Mouse (Mus musculus): Measurements from ENCODE around the gene Acsf2. TPM values are rescaled to one million over a fixed set of nuclear protein-coding genes. Genes with fewer than 3 reads are reported as not detected.

Acsf2 gene
- polyA plus RNA-seq, 1 experiment from 2014 or later, result 10.2 TPM

DNA sequence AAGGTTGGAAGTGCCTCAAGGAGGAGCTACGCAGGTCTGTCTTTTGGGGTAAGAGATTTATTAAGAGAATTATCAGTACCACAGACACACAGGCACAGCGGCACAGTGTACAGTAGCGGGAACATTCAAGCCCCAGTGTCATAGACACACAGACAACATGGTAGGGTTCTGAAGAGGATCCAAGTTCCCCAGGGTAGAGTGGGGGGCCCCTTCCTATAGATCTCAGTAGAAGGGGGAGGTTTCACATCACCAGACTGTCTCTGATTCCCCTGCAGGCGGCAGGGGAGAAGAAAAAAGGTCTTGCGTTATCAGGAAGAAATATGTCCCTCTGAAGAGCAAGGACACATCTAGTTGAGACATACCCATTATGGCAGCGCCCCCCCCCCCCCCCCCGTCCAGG lies 61.9 kb downstream of the Acsf2 start:
- no peaks in the 10 kb centered on the region for H3K27me3 ChIP-seq (ENCODE audit: insufficient read depth, low read length)
- no peak overlapping the region for H3K4me2 ChIP-seq
- no peak for TF ChIP-seq CTCF (IDR thresholded peaks at IDR 0.05; ENCODE audit: low read depth)
- H3K4me3 ChIP-seq (ENCODE audit: low read depth, low read length), result no peak overlapping the region
- no peak overlapping the region for H3K9ac ChIP-seq
- no peaks in the 10 kb centered on the region for H3K4me1 ChIP-seq (ENCODE audit: insufficient read depth)
- H3K36me3 ChIP-seq (ENCODE audit: insufficient read depth), result peaks cover 9% of the 10 kb centered on the region; the same call in 1 of the 2 replicates
- no peaks in the 10 kb centered on the region for H3K9me3 ChIP-seq (ENCODE audit: low read depth, low read length)
- no peak overlapping the region for H3K27ac ChIP-seq (ENCODE audit: low read depth)
- no peak for ATAC-seq (ENCODE audit: insufficient read depth)
- DNase-seq, result no peak
- WGBS, result 73% methylated on average over 7 of the region's 7 CpGs

DNA sequence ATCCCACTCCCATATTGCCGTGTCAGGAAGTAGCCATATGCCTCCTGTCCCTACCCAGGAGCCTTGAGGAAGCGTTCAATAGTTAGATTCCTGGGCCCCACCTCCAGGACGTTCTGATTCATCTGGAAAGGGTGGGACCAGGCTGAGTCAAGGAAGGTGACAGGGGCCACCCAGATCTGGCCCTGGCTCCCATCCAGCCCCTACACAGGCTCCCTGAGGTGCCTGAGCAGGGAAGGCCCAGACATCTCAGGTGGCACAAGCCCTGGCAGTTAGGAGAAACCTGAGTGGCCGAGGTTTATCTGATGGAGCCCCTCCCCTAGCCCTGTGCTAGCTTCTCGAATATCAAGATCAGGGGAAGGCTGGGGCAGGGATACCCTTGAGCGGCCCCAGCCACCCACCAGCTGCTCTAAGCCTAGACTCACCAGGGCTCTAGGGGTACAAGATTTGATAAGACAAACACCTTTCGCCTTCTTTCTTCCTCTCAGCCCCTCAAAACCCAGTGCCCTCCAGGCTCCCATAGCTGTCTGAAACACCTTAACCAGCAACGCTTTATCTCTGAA lies 62.9 kb downstream of the Acsf2 start:
- ATAC-seq (ENCODE audit: insufficient read depth), result no peak
- DNase-seq, result no peak
- Histone ChIP-seq H3K9ac (no peak overlapping the region), H3K4me1 (ENCODE audit: insufficient read depth) (no peaks in the 10 kb centered on the region), H3K4me2 (no peak overlapping the region), H3K36me3 (ENCODE audit: insufficient read depth) (peaks cover 9% of the 10 kb centered on the region; the same call in 1 of the 2 replicates), H3K9me3 (ENCODE audit: low read depth, low read length) (no peaks in the 10 kb centered on the region), H3K27me3 (ENCODE audit: insufficient read depth, low read length) (no peaks in the 10 kb centered on the region), H3K4me3 (ENCODE audit: low read depth, low read length) (no peak overlapping the region), H3K27ac (ENCODE audit: low read depth) (no peak overlapping the region)
- no peak for TF ChIP-seq CTCF (IDR thresholded peaks at IDR 0.05; ENCODE audit: low read depth)
- whole genome bisulfite sequencing, result 50% methylated on average over 8 of the region's 8 CpGs

DNA sequence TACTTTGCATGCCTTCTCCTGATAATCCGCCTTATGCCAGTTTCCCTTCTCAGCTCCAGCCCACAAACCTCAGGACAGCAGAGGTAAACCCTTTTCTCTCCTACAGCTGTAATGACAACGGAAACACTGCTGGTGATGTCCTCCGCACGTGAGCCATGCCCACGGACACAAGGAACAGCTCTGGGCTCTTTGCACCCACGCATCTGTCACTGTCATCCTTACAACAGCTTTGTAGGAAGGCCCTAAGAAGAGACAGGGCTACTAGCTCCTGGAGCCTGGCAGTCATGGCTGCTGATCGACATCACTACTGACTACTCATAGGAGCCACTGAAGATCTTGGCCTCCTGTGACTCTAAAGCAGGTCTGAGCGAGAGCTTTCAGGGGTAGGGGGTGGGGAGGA lies 68.5 kb downstream of the Acsf2 start:
- 64% methylated on average over 8 of the region's 8 CpGs for WGBS
- DNase-seq, result no peak
- H3K4me1 ChIP-seq (ENCODE audit: insufficient read depth), result no peaks in the 10 kb centered on the region
- no peaks in the 10 kb centered on the region for H3K9me3 ChIP-seq (ENCODE audit: low read depth, low read length)
- H3K4me2 ChIP-seq, result no peak overlapping the region
- no peak overlapping the region for H3K27ac ChIP-seq (ENCODE audit: low read depth)
- ATAC-seq (ENCODE audit: insufficient read depth), result no peak
- no peaks in the 10 kb centered on the region for H3K36me3 ChIP-seq (ENCODE audit: insufficient read depth)
- TF ChIP-seq CTCF (IDR thresholded peaks at IDR 0.05; ENCODE audit: low read depth), result no peak
- H3K27me3 ChIP-seq (ENCODE audit: insufficient read depth, low read length), result no peaks in the 10 kb centered on the region
- no peak overlapping the region for H3K4me3 ChIP-seq (ENCODE audit: low read depth, low read length)
- H3K9ac ChIP-seq, result no peak overlapping the region

DNA sequence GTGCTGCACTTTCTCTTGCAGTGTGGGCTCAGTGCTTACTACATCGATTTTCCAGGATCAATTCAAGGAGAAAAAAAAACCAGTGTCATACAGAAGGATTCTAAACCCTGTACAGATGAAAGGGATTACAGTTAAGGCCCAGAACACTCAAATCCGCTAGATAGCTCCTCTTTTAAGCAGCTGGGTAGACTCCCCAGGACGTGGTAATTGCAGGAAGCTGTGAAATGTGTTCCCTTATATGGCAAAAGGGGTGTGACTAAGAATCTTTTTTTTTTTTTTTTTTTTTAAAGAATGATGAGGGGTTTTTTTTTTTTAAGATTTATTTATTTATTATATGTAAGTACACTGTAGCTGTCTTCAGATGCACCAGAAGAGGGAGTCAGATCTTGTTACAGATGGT lies 72.8 kb downstream of the Acsf2 start:
- Histone ChIP-seq H3K36me3 (ENCODE audit: insufficient read depth) (no peaks in the 10 kb centered on the region), H3K9me3 (ENCODE audit: low read depth, low read length) (no peaks in the 10 kb centered on the region), H3K4me1 (ENCODE audit: insufficient read depth) (0 out of 2 replicates have a peak, but pooled peaks cover 4% of the 10 kb centered on the region), H3K4me3 (ENCODE audit: low read depth, low read length) (no peak overlapping the region), H3K4me2 (no peak overlapping the region), H3K27me3 (ENCODE audit: insufficient read depth, low read length) (no peaks in the 10 kb centered on the region), H3K9ac (no peak overlapping the region), H3K27ac (ENCODE audit: low read depth) (no peak overlapping the region)
- no peak for DNase-seq
- 46% methylated on average over 3 of the region's 3 CpGs for WGBS
- TF ChIP-seq CTCF (IDR thresholded peaks at IDR 0.05; ENCODE audit: low read depth), result no peak
- ATAC-seq (ENCODE audit: insufficient read depth), result no peak

DNA sequence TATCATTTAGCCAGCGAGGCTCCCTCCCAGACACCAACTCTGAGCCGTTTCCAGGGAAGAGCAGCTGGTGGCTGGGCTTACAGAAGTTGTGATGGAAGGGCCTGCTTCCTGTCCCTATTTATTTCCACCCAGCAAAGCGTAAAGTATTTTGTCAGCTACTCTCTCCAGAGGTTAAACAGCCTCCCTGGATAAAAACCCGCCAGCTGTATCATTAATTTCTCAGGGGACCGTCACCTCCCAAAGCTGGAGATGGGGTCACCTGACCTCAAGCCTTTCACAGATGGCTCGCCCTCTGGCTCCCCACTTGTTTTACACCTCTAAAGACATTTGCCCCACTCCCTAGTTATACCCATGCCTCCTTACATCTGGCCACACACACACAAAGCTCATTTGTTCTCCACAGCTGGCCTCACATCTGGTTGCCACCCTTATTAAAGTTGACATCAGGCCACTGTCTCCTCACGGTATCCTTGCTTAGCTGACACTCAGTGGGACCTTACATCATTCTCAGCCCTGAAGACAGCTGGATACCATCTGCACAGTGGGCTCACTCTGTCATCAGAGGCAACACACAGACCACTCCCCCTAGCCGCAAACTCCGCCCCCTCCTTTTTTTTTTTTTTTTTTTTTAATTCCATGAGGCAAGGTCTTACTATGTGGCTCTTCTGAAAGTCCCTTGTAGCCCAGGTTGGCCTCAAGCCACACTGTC lies 75.3 kb downstream of the Acsf2 start:
- DNase-seq (peak; percentile 55), ATAC-seq (ENCODE audit: insufficient read depth) (peak; percentile 60)

DNA sequence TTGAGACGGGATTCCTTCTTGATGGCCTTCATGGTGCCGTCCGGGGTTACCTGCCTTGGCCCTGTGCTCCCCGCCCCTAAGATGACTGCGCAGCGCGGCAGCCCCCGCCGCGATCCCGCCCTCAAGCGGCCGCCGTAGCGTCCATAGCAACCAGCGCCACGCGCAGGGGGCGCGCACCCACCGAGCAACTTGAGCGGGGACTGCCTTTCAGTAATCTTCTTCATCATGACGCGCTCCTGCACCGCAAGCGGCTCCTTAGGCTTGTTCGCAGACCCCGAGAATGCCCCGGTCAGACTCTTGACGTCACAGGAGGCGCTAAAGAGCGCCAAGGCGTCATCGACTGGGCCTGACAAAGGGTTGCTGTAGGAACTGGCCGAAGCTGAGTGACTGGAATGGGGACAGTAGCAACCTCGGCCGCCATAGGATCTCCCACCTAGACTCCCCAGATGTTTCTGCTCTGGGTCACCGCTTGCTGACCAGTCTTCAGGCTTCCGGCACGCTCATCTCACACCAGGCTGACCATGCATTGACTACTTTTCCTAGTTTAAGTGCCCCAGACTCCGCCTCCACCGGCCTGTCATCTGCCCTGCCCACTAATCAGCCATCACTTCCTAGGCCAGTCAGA lies 80.3 kb downstream of the Acsf2 start, which contains the start of gene Mycbpap:
Mycbpap (minus strand) TSS at position 524 of the 625 bp plus-strand sequence.
- ATAC-seq (ENCODE audit: insufficient read depth), result peak; percentile 82
- Histone ChIP-seq H3K4me3 (ENCODE audit: low read depth, low read length) (peak within 1 kb of the TSS; percentile 51), H3K4me1 (ENCODE audit: insufficient read depth) (peaks cover 12% of the 10 kb centered on the region), H3K36me3 (ENCODE audit: insufficient read depth) (no peaks in the 10 kb centered on the region), H3K9me3 (ENCODE audit: low read depth, low read length) (no peaks in the 10 kb centered on the region), H3K27ac (ENCODE audit: low read depth) (no peak within 1 kb of the TSS), H3K27me3 (ENCODE audit: insufficient read depth, low read length) (no peaks in the 10 kb centered on the region), H3K9ac (peak within 1 kb of the TSS; percentile 65), H3K4me2 (peak within 1 kb of the TSS; percentile 91)
- DNase-seq, result peak; percentile 87
- TF ChIP-seq CTCF (IDR thresholded peaks at IDR 0.05; ENCODE audit: low read depth), result peak; percentile 41
- under 1% methylated on average over 42 of the region's 42 CpGs for WGBS

More for the DNA sequence above, 75.3 kb downstream of the Acsf2 start:
- Histone ChIP-seq H3K27ac (ENCODE audit: low read depth) (no peak overlapping the region), H3K4me1 (ENCODE audit: insufficient read depth) (peaks cover 12% of the 10 kb centered on the region), H3K27me3 (ENCODE audit: insufficient read depth, low read length) (no peaks in the 10 kb centered on the region), H3K4me3 (ENCODE audit: low read depth, low read length) (no peak overlapping the region), H3K9me3 (ENCODE audit: low read depth, low read length) (no peaks in the 10 kb centered on the region), H3K36me3 (ENCODE audit: insufficient read depth) (no peaks in the 10 kb centered on the region), H3K9ac (no peak overlapping the region), H3K4me2 (no peak overlapping the region)
- no peak for TF ChIP-seq CTCF (IDR thresholded peaks at IDR 0.05; ENCODE audit: low read depth)
- WGBS, result 36% methylated on average over 9 of the region's 9 CpGs

DNA sequence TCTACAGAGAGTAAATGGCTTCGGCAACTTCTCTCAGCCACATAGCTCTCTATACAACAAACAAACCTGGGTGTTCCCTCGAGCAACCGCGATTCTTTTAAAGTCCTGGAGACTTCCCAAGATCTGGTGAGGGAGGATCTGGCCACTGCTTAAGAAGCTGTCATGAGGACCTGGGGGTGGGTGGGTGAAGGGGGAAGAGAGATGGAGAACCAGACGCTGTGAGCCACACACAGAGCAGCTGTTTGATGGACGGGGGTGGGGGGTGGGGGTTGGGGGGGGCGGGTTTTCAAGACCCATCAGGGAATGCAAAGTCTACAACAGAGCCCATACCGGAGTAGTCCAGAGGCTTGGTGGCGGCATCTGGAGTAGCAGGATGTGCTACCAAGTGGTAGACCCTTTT lies 88.2 kb downstream of the Acsf2 start:
- Histone ChIP-seq H3K27ac (ENCODE audit: low read depth) (no peak overlapping the region), H3K4me1 (ENCODE audit: insufficient read depth) (no peaks in the 10 kb centered on the region), H3K9me3 (ENCODE audit: low read depth, low read length) (peaks cover 6% of the 10 kb centered on the region; the same call in 1 of the 2 replicates), H3K27me3 (ENCODE audit: insufficient read depth, low read length) (no peaks in the 10 kb centered on the region), H3K36me3 (ENCODE audit: insufficient read depth) (no peaks in the 10 kb centered on the region), H3K4me2 (no peak overlapping the region), H3K4me3 (ENCODE audit: low read depth, low read length) (no peak overlapping the region), H3K9ac (no peak overlapping the region)
- DNase-seq (peak; percentile 69), ATAC-seq (ENCODE audit: insufficient read depth) (peak; percentile 62)
- 27% methylated on average over 9 of the region's 9 CpGs for WGBS
- TF ChIP-seq CTCF (IDR thresholded peaks at IDR 0.05; ENCODE audit: low read depth), result no peak
